Comparison of ENCODE assay signal across 21 mouse cellular contexts in genomic region chr13:91661068-91661795, GRCm38 (mm10).
DNase-seq lines count a peak whose midpoint lies in the region; ATAC-seq and TF ChIP-seq lines count a peak whose summit lies in the region.
"Had no signal": no experiment of that assay in that cellular context is flagged by ENCODE, and none has a peak within 500 bp of the region (broad histone marks: within the 10 kb centered on the region; RNA-seq: fewer than 3 reads in every experiment).

No protein-coding gene starts in this region.

- WGBS in kidney, embryonic 15.5 days = 52% methylated on average over 5 of the region's 5 CpGs
- 63% methylated on average over 5 of the region's 5 CpGs for WGBS in kidney, adult 2 months
- WGBS in lung, embryonic 14.5 days = 51% methylated on average over 5 of the region's 5 CpGs

- peak; percentile 90 for ATAC-seq in frontal cortex, adult (ENCODE audit: low TSS enrichment)
- 0 out of 2 replicates have a peak, but pooled peaks have one; percentile 15 for ATAC-seq in kidney, embryonic 15.5 days (replicated peaks; ENCODE audit: low FRiP score)
- ATAC-seq in lung, embryonic 14.5 days (ENCODE audit: insufficient read depth) = peak; percentile 70; the same call in 1 of the 2 replicates
- ATAC-seq: activated CD4-positive, CD25-positive, alpha-beta regulatory T cell, adult 4 months; forebrain, embryonic 15.5 days; hindbrain, postnatal 0 days; Patski had no signal

- no peak overlapping the region for H3K9ac ChIP-seq in kidney, embryonic 15.5 days
- no peak overlapping the region for H3K9ac ChIP-seq in lung, embryonic 14.5 days
- H3K9ac ChIP-seq: embryonic facial prominence, embryonic 15.5 days; forebrain, embryonic 15.5 days; hindbrain, embryonic 13.5 days had no signal

- 0 out of 2 replicates have a peak, but pooled peaks cover 2% of the 10 kb centered on the region for H3K4me1 ChIP-seq in kidney, embryonic 15.5 days
- no peaks in the 10 kb centered on the region for H3K4me1 ChIP-seq in kidney, adult 2 months (ENCODE audit: control insufficient read depth, insufficient read depth, low read length)
- no peaks in the 10 kb centered on the region for H3K4me1 ChIP-seq in lung, embryonic 14.5 days (ENCODE audit: insufficient read depth)
- H3K4me1 ChIP-seq: embryonic facial prominence, embryonic 15.5 days; forebrain, embryonic 15.5 days; hindbrain, embryonic 13.5 days had no signal

- DNase-seq in frontal cortex, postnatal 36 days (ENCODE audit: low spot score in 2 of 2) = no peak
- DNase-seq in kidney, adult 2 months = no peak
- DNase-seq in lung, embryonic 14.5 days = peak; percentile 82
- DNase-seq in lung, postnatal 25 days (ENCODE audit: low spot score) = no peak
- no peak for DNase-seq in left cerebral cortex, postnatal 36 days (ENCODE audit: low spot score in 2 of 2)
- DNase-seq: adrenal gland, postnatal 14 days; cerebellum, adult 18-20 months; cerebellum, adult 9-11 months; cerebellum, postnatal 36 days; gastrocnemius, postnatal 14 days; heart, adult 2 months; heart, postnatal 14 days had no signal

- H3K4me3 ChIP-seq in kidney, embryonic 15.5 days (replicated peaks) = no peak overlapping the region
- no peak overlapping the region for H3K4me3 ChIP-seq in kidney, adult 2 months (ENCODE audit: insufficient read depth, low read depth, low read length)
- H3K4me3 ChIP-seq in lung, embryonic 14.5 days (ENCODE audit: low read depth, low read length) = no peak overlapping the region
- H3K4me3 ChIP-seq: embryonic facial prominence, embryonic 15.5 days; erythroblast, embryonic 14.5 days; forebrain, embryonic 15.5 days; heart, adult 2 months; hindbrain, embryonic 13.5 days had no signal

- no peak for TF ChIP-seq CTCF in kidney, adult 2 months (conservative IDR thresholded peaks at IDR 0.05; ENCODE audit: insufficient read depth, insufficient read length, low read depth, low read length)
- TF ChIP-seq CTCF in lung, embryonic 14.5 days (IDR thresholded peaks at IDR 0.05; ENCODE audit: low read depth) = no peak

- no peak overlapping the region for H3K4me2 ChIP-seq in kidney, embryonic 15.5 days
- no peak overlapping the region for H3K4me2 ChIP-seq in lung, embryonic 14.5 days
- H3K4me2 ChIP-seq: embryonic facial prominence, embryonic 15.5 days; forebrain, embryonic 15.5 days; hindbrain, embryonic 13.5 days had no signal

- 0 out of 2 replicates have a peak overlapping the region, but pooled peaks have one; percentile 45 for H3K27ac ChIP-seq in kidney, embryonic 15.5 days
- no peak overlapping the region for H3K27ac ChIP-seq in kidney, adult 2 months (ENCODE audit: insufficient read depth, low read depth, low read length)
- 0 out of 2 replicates have a peak overlapping the region, but pooled peaks have one; percentile 24 for H3K27ac ChIP-seq in lung, embryonic 14.5 days (ENCODE audit: low read depth)
- H3K27ac ChIP-seq: embryonic facial prominence, embryonic 15.5 days; forebrain, embryonic 15.5 days; heart, adult 2 months; hindbrain, embryonic 13.5 days; hindbrain, postnatal 0 days had no signal

- no peak for TF ChIP-seq POLR2A in kidney, adult 2 months (IDR thresholded peaks at IDR 0.05; ENCODE audit: low read depth, low read length)

- H3K27me3 ChIP-seq in kidney, embryonic 15.5 days = no peaks in the 10 kb centered on the region
- H3K27me3 ChIP-seq in kidney, adult 2 months (replicated peaks; ENCODE audit: control insufficient read depth, insufficient read depth, low read length) = no peaks in the 10 kb centered on the region
- no peaks in the 10 kb centered on the region for H3K27me3 ChIP-seq in lung, embryonic 14.5 days (ENCODE audit: insufficient read depth, low read length)
- H3K27me3 ChIP-seq: embryonic facial prominence, embryonic 15.5 days; forebrain, embryonic 15.5 days; hindbrain, embryonic 13.5 days; Patski had no signal

- intact Hi-C loops in left cerebral cortex, postnatal 36 days (cut with DNase I) = no loop called here

- no peaks in the 10 kb centered on the region for H3K9me3 ChIP-seq in kidney, embryonic 15.5 days (replicated peaks)
- no peaks in the 10 kb centered on the region for H3K9me3 ChIP-seq in lung, embryonic 14.5 days (ENCODE audit: low read depth, low read length)
- H3K9me3 ChIP-seq: embryonic facial prominence, embryonic 15.5 days; forebrain, embryonic 15.5 days; hindbrain, embryonic 13.5 days had no signal

- no peaks in the 10 kb centered on the region for H3K36me3 ChIP-seq in kidney, embryonic 15.5 days
- H3K36me3 ChIP-seq in kidney, adult 2 months (ENCODE audit: control insufficient read depth, insufficient read depth, low read length) = no peaks in the 10 kb centered on the region
- no peaks in the 10 kb centered on the region for H3K36me3 ChIP-seq in lung, embryonic 14.5 days (ENCODE audit: insufficient read depth)
- H3K36me3 ChIP-seq: embryonic facial prominence, embryonic 15.5 days; forebrain, embryonic 15.5 days; hindbrain, embryonic 13.5 days had no signal

Comparison
In these comparisons a context has a peak if more than half of its experiments do, and no peak if none do; other contexts are left out.
1. ATAC-seq: peak in every context shown above with its lines; median percentile 90 in frontal cortex, adult; 70 in lung, embryonic 14.5 days; 15 in kidney, embryonic 15.5 days.